Mouse (Mus musculus) bone marrow, adult 2 months (tissue): ENCODE data around the gene Arhgef1. TPM values are rescaled to one million over a fixed set of nuclear protein-coding genes. Genes with fewer than 3 reads are reported as not detected.
A peak's percentile ranks its signal among the peaks of the same experiment; 100 is the strongest.

Source experiments
- H3K27ac ChIP-seq: fragments of 200-500 bp; 2 replicates; pipeline ENCODE4 v1.5.1; 2012; ENCODE audit warnings: low read depth, mild to moderate bottlenecking, control low read depth, inconsistent platforms, low read length; ENCODE audit not compliant: control insufficient read depth, poor library complexity, insufficient read depth
- H3K4me1 ChIP-seq: fragments of 200-500 bp; 2 replicates; pipeline ENCODE4 v1.6.1; 2011; ENCODE audit warnings: low read length; ENCODE audit not compliant: control insufficient read depth, insufficient read depth
- H3K4me3 ChIP-seq: fragments of 200-500 bp; replicated peaks from 2 replicates; pipeline ENCODE3; 2011; ENCODE audit warnings: mild to moderate bottlenecking, low read depth, low read length, control low read depth; ENCODE audit not compliant: control insufficient read depth
- CTCF ChIP-seq: fragments of 200-500 bp; IDR thresholded peaks from 2 replicates; pipeline ENCODE4 v1.5.1; 2011; ENCODE audit warnings: low read length, control low read depth; ENCODE audit not compliant: control insufficient read depth, insufficient read depth
- POLR2A ChIP-seq: fragments of 200-500 bp; IDR thresholded peaks from 2 replicates; pipeline ENCODE4 v1.6.1; 2011; ENCODE audit warnings: low read depth, mild to moderate bottlenecking, control low read depth, low read length, borderline replicate concordance; ENCODE audit not compliant: control insufficient read depth
- WGBS: fragments of 180-500 bp; shearing (Covaris S2); methylation state at CpG from one replicate; pipeline ENCODE4 v1.1.7; 2018; 5-methylcytosine and 5-hydroxymethylcytosine counted together
- polyA plus RNA-seq: library from polyadenylated mRNA; stranded (reverse); fragments of >200 nt; gene quantifications from 2 replicates; pipeline ENCODE4 v1.2.4, GENCODE M21; 2011; ENCODE audit warnings: low replicate concordance; ENCODE audit not compliant: missing spikeins, insufficient read depth, insufficient read length

The Arhgef1 gene
- polyA plus RNA-seq, 1 experiment: 354 TPM

DNA sequence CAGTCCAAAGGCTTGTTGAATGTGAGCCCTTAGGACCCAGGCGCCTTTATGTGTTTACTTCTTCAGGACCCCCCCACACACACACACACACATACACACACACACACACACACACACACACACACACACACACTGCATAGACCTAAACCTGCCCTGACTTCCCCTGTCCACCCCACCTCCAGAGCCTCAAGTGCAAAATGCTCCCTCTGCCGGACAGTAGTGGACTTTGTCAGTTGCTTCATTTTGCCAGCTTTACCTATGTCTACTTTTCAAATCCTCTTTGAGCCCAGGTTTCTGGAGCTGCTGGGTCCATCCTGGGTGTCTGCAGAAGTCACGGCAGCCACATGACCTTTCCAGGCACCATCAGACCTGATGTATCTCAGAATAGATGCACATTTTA is 2.2 kb downstream of the Arhgef1 start:
- Histone ChIP-seq H3K4me3 (peak overlapping the region; percentile 13), H3K27ac (no peak overlapping the region), H3K4me1 (peaks cover 4% of the 10 kb centered on the region)
- WGBS: 13% methylated on average over 3 of the region's 3 CpGs
- TF ChIP-seq CTCF (peak; percentile 85), POLR2A (no peak)

DNA sequence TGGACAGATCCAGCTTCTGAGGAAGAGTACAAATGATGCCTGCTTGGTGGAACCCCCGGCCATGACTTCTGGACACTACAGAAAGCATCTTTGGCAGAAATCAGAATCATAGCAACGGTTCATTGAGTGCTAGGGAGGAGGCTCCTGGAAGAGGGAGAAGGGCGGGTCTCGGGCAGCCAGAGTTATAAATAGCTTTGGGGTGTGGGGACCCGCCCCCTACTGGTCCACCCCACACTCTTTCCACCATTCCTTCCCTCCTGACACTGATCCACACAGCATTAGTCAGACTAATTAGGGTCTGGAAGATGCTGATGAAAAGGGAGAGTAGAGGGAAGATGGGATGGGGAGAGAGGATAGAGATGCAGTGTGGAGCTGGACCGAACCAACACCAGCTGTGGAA is 3.8 kb downstream of the Arhgef1 start:
- 8% methylated on average over 6 of the region's 6 CpGs for WGBS
- TF ChIP-seq POLR2A (no peak), CTCF (no peak)
- Histone ChIP-seq H3K27ac (peak overlapping the region; percentile 71), H3K4me3 (peak overlapping the region; percentile 9), H3K4me1 (peaks cover 3% of the 10 kb centered on the region)

DNA sequence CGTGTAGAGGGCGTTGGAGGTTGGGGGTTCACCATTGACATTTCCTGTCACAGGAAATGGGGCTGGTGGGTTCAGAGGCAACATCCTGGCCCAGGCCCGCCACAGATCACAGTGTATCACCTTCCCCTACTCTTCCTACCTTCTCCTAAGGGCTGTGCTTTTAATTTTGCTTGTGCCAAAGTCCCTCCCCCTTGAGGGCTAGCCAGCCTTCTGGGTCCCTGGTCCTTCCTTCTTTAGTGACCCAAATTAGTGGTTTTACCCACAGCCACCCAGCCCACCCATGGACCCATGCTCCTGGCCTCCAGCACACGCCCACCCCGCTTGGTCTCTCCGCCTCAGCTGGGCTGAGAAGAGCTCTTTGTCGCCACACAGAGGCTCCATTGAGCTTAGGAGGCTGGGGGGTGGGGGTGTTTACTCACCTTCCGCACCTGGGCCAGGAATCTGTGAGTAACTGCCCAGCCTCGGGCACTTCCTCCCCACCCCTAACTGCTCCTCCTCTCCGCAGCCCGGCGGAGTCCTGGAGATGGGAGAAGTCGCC is 4.6 kb downstream of the Arhgef1 start:
- WGBS: 15% methylated on average over 13 of the region's 13 CpGs
- peak overlapping the region; percentile 71 for H3K27ac ChIP-seq
- peak overlapping the region; percentile 1 for H3K4me3 ChIP-seq
- H3K4me1 ChIP-seq: peaks cover 3% of the 10 kb centered on the region
- TF ChIP-seq CTCF (peak; percentile 19; the same call in 1 of the 2 replicates), POLR2A (no peak)

DNA sequence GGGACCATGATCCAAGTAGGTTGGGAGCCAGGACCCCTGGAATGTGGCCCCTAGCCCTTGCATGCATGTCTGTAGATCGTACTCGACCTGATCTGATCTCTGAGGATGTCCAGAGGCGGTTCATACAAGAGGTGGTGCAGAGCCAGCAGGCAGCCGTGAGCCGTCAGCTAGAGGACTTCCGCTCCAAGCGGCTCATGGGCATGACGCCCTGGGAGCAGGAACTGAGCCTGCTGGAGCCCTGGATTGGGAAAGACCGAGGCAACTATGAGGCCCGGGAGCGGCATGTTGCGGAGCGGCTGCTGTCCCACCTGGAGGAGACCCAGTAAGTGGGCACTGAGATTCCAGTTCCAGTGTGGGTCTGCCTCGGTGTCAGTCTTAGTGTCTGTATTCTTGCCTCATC is 9.8 kb downstream of the Arhgef1 start:
- Histone ChIP-seq H3K4me1 (no peaks in the 10 kb centered on the region), H3K27ac (no peak overlapping the region), H3K4me3 (no peak overlapping the region)
- 90% methylated on average over 14 of the region's 14 CpGs for WGBS
- no peak for TF ChIP-seq CTCF
- no peak for TF ChIP-seq POLR2A

DNA sequence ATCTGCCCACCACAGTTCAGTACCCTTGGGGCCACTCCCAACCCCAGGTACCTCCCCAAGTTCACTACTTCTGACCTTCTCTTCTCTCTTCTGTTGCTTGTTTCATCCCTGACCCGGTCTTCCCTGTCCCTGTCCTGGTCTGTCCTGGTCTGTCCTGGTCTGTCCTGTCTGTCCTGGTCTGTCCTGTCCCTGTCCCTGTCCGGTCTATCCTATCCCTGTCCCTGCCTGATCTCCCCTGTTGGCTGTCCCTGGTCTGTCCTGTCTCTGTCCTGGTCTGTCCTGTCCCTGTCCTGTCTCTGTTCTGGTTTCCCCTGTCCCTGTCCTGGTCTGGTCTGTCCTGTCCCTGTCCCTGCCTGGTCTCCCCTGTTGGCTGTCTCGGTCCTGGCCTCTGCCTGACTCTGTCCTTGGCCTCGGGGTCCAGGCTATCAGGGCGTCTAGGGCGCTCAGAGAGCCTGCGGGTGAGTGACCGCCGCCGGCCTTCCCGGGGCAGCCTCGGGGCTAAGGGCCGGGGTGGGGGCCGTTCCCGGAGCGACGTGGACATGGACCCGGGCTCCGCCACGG is 16.1 kb downstream of the Arhgef1 start:
- TF ChIP-seq POLR2A: no peak
- TF ChIP-seq CTCF: no peak
- no peaks in the 10 kb centered on the region for H3K4me1 ChIP-seq
- H3K27ac ChIP-seq: no peak overlapping the region
- no peak overlapping the region for H3K4me3 ChIP-seq
- 90% methylated on average over 20 of the region's 20 CpGs for WGBS

DNA sequence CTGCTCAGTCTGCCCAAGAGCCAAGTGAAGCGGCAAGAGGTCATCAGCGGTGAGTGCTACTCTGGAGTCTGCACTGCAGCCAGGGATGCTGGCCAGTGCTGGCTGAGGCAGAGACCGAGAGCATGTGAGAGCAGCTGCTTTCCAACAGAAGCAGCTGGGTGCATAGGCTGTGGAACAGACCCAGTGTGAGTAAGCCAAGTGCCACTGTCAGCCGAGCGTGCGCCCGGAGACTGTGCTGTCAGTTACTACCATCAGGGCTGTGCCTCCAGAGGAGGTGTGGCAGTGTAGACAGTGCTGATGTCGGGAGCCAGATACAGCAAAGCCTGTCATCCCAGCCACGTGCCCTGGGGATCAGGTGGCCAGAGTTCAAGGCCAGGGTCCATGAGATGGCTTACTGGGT is 17.0 kb downstream of the Arhgef1 start:
- TF ChIP-seq CTCF: no peak
- no peak for TF ChIP-seq POLR2A
- Histone ChIP-seq H3K4me1 (no peaks in the 10 kb centered on the region), H3K27ac (no peak overlapping the region), H3K4me3 (no peak overlapping the region)
- 94% methylated on average over 9 of the region's 9 CpGs for WGBS

DNA sequence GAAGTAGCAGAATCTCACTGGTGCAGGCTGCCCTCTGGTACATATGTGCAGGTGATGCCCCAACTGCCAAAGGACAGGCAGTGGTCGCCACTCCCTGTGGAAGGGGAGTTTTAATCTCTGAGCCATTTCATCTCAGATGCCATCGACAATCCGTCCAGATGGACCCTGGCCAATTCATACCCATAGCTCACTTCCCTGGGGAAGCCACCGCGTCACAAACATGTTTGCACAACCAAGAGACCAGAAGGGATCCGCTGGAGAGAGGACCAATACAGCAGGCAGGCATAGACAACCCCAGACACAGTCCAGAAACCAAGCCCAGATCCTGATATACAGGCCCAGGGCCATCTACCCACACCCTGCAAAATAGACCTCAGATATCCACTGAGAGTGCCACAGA is 27.8 kb downstream of the Arhgef1 start:
- H3K4me3 ChIP-seq: no peak overlapping the region
- H3K4me1 ChIP-seq: no peaks in the 10 kb centered on the region
- TF ChIP-seq POLR2A (no peak), CTCF (no peak)
- WGBS: 41% methylated on average over 6 of the region's 6 CpGs
- no peak overlapping the region for H3K27ac ChIP-seq

DNA sequence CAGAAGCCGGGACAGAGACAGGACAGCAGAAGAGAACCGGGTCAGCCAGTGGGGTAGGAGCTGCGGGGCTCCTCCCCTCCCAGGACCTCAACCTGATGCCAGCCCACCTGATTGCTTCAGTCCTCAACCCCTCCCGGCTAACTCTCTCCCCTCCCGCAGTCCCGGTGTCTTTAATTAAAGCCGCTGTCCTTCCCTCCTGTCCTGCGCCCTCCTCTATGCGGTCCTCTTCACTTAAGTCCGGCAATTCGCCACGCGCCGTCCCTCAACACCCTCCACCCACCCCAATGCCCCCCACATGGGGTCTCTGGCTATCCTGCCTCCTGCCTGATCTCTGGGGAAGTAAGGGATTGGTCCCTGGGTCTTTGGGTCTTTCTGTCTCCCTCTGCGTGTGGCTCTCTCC is 28.9 kb downstream of the Arhgef1 start:
- H3K4me3 ChIP-seq: no peak overlapping the region
- H3K27ac ChIP-seq: no peak overlapping the region
- TF ChIP-seq POLR2A: no peak
- TF ChIP-seq CTCF: no peak
- H3K4me1 ChIP-seq: no peaks in the 10 kb centered on the region
- WGBS: 7% methylated on average over 15 of the region's 15 CpGs

DNA sequence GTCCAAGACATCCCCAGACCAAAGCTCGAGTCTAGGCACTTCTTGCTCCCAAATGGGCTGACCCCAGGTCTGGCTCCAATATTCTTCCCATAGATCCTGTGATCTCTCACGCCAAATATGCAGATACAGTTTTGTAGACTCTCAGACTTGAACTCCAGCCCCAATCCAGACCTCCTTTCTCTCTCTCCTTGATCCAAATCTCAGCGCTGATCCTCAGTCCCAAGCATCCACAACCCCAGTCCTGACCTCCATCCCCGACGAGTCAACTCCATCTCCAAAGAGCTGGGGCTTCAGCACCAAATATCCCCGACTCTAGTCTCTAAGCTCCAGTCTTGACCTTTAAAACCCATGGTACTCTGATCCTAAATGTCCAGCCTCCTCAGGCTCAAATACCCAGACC is 40.9 kb downstream of the Arhgef1 start:
- no peak overlapping the region for H3K27ac ChIP-seq
- no peaks in the 10 kb centered on the region; the same call in 1 of the 2 replicates for H3K4me1 ChIP-seq
- TF ChIP-seq CTCF: no peak
- no peak for TF ChIP-seq POLR2A
- H3K4me3 ChIP-seq: no peak overlapping the region
- WGBS: 9% methylated on average over 6 of the region's 6 CpGs
